In the genomic region with DNA sequence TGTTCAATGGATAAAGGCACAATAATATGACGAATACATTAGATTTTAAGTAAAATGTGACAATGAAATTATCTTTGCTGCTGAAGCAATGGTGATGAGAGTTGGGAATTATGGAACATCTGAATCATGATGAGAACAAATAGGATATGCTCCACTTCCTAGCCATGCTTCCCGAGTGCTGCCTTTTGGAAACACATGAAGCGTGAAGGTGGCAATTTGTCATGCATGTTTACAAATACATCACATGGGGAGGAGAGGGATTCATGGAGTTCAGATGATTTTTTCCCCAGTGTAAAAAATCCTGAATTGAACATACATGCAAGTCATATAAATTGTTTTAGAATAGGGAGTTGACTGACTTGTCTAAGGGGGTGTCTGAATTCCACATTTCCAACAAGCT, we compare ENCODE assay signal across 32 mouse cellular contexts. TPM values are rescaled to one million over a fixed set of nuclear protein-coding genes. Genes with fewer than 3 reads are reported as not detected.
DNase-seq lines count a peak whose midpoint lies in the region; ATAC-seq and TF ChIP-seq lines count a peak whose summit lies in the region.
"Had no signal": no experiment of that assay in that cellular context is flagged by ENCODE, and none has a peak within 500 bp of the region (broad histone marks: within the 10 kb centered on the region; RNA-seq: fewer than 3 reads in every experiment).

No protein-coding gene starts in this region.

- no peak overlapping the region for H3K4me3 ChIP-seq in embryonic facial prominence, embryonic 14.5 days (ENCODE audit: low read depth, low read length)
- H3K4me3 ChIP-seq in embryonic facial prominence, embryonic 10.5 days: no peak overlapping the region
- no peak overlapping the region for H3K4me3 ChIP-seq in midbrain, embryonic 14.5 days (replicated peaks; ENCODE audit: low read depth, low read length)
- H3K4me3 ChIP-seq in midbrain, embryonic 13.5 days (replicated peaks): no peak overlapping the region
- no peak overlapping the region for H3K4me3 ChIP-seq in hindbrain, embryonic 16.5 days (ENCODE audit: low read length)
- H3K4me3 ChIP-seq: embryonic facial prominence, embryonic 12.5 days; heart, embryonic 13.5 days; liver, embryonic 13.5 days; megakaryocyte, embryonic 14.5 days had no signal

- peak; percentile 45 for DNase-seq in embryonic facial prominence, embryonic 14.5 days (ENCODE audit: low spot score)
- no peak for DNase-seq in embryonic facial prominence, embryonic 10.5 days (ENCODE audit: low spot score)
- DNase-seq in midbrain, embryonic 14.5 days: peak; percentile 35
- peak; percentile 42 for DNase-seq in brain, embryonic 14.5 days (ENCODE audit: low read depth)
- DNase-seq in urinary bladder, postnatal 4 days (ENCODE audit: low spot score in 2 of 2): no peak
- no peak for DNase-seq in frontal cortex, adult 2 months (ENCODE audit: extremely low spot score in 1 of 2, low spot score in 1 of 2)
- DNase-seq: adrenal gland, postnatal 14 days; cerebellum, adult 11-12 months; cerebellum, adult 9-11 months; forebrain, postnatal 0 days; gastrocnemius, postnatal 10 days; heart, postnatal 10 days; kidney, adult 18-20 months; kidney, postnatal 4 days; layer of hippocampus, postnatal 36 days; left cerebral cortex, postnatal 4 days; liver, embryonic 13.5 days; lung, adult 18-20 months; lung, postnatal 4 days; right cerebral cortex, postnatal 4 days had no signal

- WGBS in embryonic facial prominence, embryonic 14.5 days: 51% methylated on average over 3 of the region's 3 CpGs
- WGBS in embryonic facial prominence, embryonic 10.5 days: 69% methylated on average over 3 of the region's 3 CpGs
- 31% methylated on average over 3 of the region's 3 CpGs for WGBS in midbrain, embryonic 14.5 days
- WGBS in midbrain, embryonic 13.5 days: 52% methylated on average over 3 of the region's 3 CpGs
- 34% methylated on average over 3 of the region's 3 CpGs for WGBS in hindbrain, embryonic 16.5 days

- no peaks in the 10 kb centered on the region for H3K27me3 ChIP-seq in embryonic facial prominence, embryonic 14.5 days (replicated peaks; ENCODE audit: control insufficient read depth, insufficient read depth, low read length)
- H3K27me3 ChIP-seq in embryonic facial prominence, embryonic 10.5 days (replicated peaks; ENCODE audit: low read depth, poor library complexity, severe bottlenecking): no peaks in the 10 kb centered on the region
- H3K27me3 ChIP-seq in midbrain, embryonic 14.5 days (ENCODE audit: control insufficient read depth, insufficient read depth, low read length): no peaks in the 10 kb centered on the region
- H3K27me3 ChIP-seq in midbrain, embryonic 13.5 days: no peaks in the 10 kb centered on the region
- H3K27me3 ChIP-seq in hindbrain, embryonic 16.5 days (replicated peaks; ENCODE audit: control insufficient read depth, insufficient read depth, low read length): no peaks in the 10 kb centered on the region
- H3K27me3 ChIP-seq: embryonic facial prominence, embryonic 12.5 days; heart, embryonic 13.5 days; liver, embryonic 13.5 days; megakaryocyte, embryonic 14.5 days had no signal

- no peaks in the 10 kb centered on the region for H3K4me1 ChIP-seq in embryonic facial prominence, embryonic 14.5 days (ENCODE audit: control insufficient read depth, insufficient read depth, low read length)
- no peaks in the 10 kb centered on the region for H3K4me1 ChIP-seq in embryonic facial prominence, embryonic 10.5 days
- H3K4me1 ChIP-seq in midbrain, embryonic 14.5 days (ENCODE audit: control insufficient read depth, insufficient read depth, low read length): no peaks in the 10 kb centered on the region
- H3K4me1 ChIP-seq in midbrain, embryonic 13.5 days (replicated peaks): no peaks in the 10 kb centered on the region
- no peaks in the 10 kb centered on the region for H3K4me1 ChIP-seq in hindbrain, embryonic 16.5 days (ENCODE audit: control insufficient read depth, insufficient read depth, low read depth, low read length)
- H3K4me1 ChIP-seq: embryonic facial prominence, embryonic 12.5 days; heart, embryonic 13.5 days; liver, embryonic 13.5 days; megakaryocyte, embryonic 14.5 days had no signal

- no peak overlapping the region for H3K27ac ChIP-seq in embryonic facial prominence, embryonic 14.5 days (replicated peaks; ENCODE audit: low read depth, low read length)
- no peak overlapping the region for H3K27ac ChIP-seq in embryonic facial prominence, embryonic 10.5 days (replicated peaks)
- no peak overlapping the region for H3K27ac ChIP-seq in midbrain, embryonic 14.5 days (replicated peaks; ENCODE audit: low read depth, low read length)
- H3K27ac ChIP-seq in midbrain, embryonic 13.5 days: no peak overlapping the region
- no peak overlapping the region for H3K27ac ChIP-seq in hindbrain, embryonic 16.5 days (ENCODE audit: low read depth, low read length)
- H3K27ac ChIP-seq: embryonic facial prominence, embryonic 12.5 days; heart, embryonic 13.5 days; kidney, postnatal 0 days; liver, embryonic 13.5 days had no signal

- H3K36me3 ChIP-seq in embryonic facial prominence, embryonic 14.5 days (ENCODE audit: control insufficient read depth, insufficient read depth, low read length): no peaks in the 10 kb centered on the region
- H3K36me3 ChIP-seq in embryonic facial prominence, embryonic 10.5 days (replicated peaks): no peaks in the 10 kb centered on the region
- H3K36me3 ChIP-seq in midbrain, embryonic 14.5 days (ENCODE audit: control insufficient read depth, insufficient read depth, low read length): no peaks in the 10 kb centered on the region
- H3K36me3 ChIP-seq in midbrain, embryonic 13.5 days: no peaks in the 10 kb centered on the region
- H3K36me3 ChIP-seq in hindbrain, embryonic 16.5 days (ENCODE audit: control insufficient read depth, insufficient read depth, low read length): no peaks in the 10 kb centered on the region
- H3K36me3 ChIP-seq: embryonic facial prominence, embryonic 12.5 days; heart, embryonic 13.5 days; liver, embryonic 13.5 days had no signal

- no peak overlapping the region for H3K4me2 ChIP-seq in embryonic facial prominence, embryonic 14.5 days (ENCODE audit: low read depth, low read length)
- H3K4me2 ChIP-seq in midbrain, embryonic 14.5 days (ENCODE audit: low read length): no peak overlapping the region
- H3K4me2 ChIP-seq in midbrain, embryonic 13.5 days (replicated peaks): no peak overlapping the region
- H3K4me2 ChIP-seq in hindbrain, embryonic 16.5 days (ENCODE audit: low read length): no peak overlapping the region
- H3K4me2 ChIP-seq: embryonic facial prominence, embryonic 12.5 days; heart, embryonic 13.5 days; liver, embryonic 13.5 days had no signal

- no peak for ATAC-seq in embryonic facial prominence, embryonic 14.5 days (ENCODE audit: low read depth)
- no peak for ATAC-seq in midbrain, embryonic 14.5 days (ENCODE audit: low FRiP score, low TSS enrichment)
- no peak for ATAC-seq in midbrain, embryonic 13.5 days
- peak; percentile 69; the same call in 1 of the 2 replicates for ATAC-seq in hindbrain, embryonic 16.5 days
- ATAC-seq: forebrain, postnatal 0 days; lung, postnatal 0 days had no signal

- no peak overlapping the region for H3K9ac ChIP-seq in embryonic facial prominence, embryonic 14.5 days (ENCODE audit: low read depth, low read length)
- no peak overlapping the region for H3K9ac ChIP-seq in midbrain, embryonic 14.5 days (replicated peaks; ENCODE audit: low read length)
- H3K9ac ChIP-seq in midbrain, embryonic 13.5 days (replicated peaks): no peak overlapping the region
- no peak overlapping the region for H3K9ac ChIP-seq in hindbrain, embryonic 16.5 days (ENCODE audit: low read depth, low read length)
- H3K9ac ChIP-seq: embryonic facial prominence, embryonic 12.5 days; forebrain, postnatal 0 days; heart, embryonic 13.5 days; liver, embryonic 13.5 days had no signal

- TF ChIP-seq CTCF in brain, embryonic 14.5 days (IDR thresholded peaks at IDR 0.05; ENCODE audit: borderline replicate concordance, extremely low read depth, insufficient read depth, insufficient read length): no peak

- no peak for TF ChIP-seq POLR2A in brain, embryonic 14.5 days (IDR thresholded peaks at IDR 0.05; ENCODE audit: borderline replicate concordance, extremely low read depth, insufficient read depth, insufficient read length, poor library complexity, severe bottlenecking)

- no peaks in the 10 kb centered on the region for H3K9me3 ChIP-seq in embryonic facial prominence, embryonic 14.5 days (ENCODE audit: control insufficient read depth, low read length)
- no peaks in the 10 kb centered on the region for H3K9me3 ChIP-seq in embryonic facial prominence, embryonic 10.5 days
- H3K9me3 ChIP-seq in midbrain, embryonic 14.5 days (ENCODE audit: control insufficient read depth, low read length): no peaks in the 10 kb centered on the region
- H3K9me3 ChIP-seq in midbrain, embryonic 13.5 days: no peaks in the 10 kb centered on the region; the same call in 1 of the 2 replicates
- H3K9me3 ChIP-seq in hindbrain, embryonic 16.5 days (ENCODE audit: control insufficient read depth, low read length): no peaks in the 10 kb centered on the region
- H3K9me3 ChIP-seq: embryonic facial prominence, embryonic 12.5 days; heart, embryonic 13.5 days; liver, embryonic 13.5 days; megakaryocyte, embryonic 14.5 days had no signal

RNA-seq across cellular contexts. Expression of a gene that starts 54.6 kb away (rescaled TPM):
- 0.33 and 0.38 TPM in 2 replicates for polyA plus RNA-seq in embryonic facial prominence, embryonic 14.5 days (2014; fragmentation: Nextera tagmentation; extraction: Ambion mirVana)
- 0.05 TPM in 1 of 2 replicates, not detected in the other for polyA plus RNA-seq in embryonic facial prominence, embryonic 10.5 days (2016; fragmentation: Nextera tagmentation; extraction: Ambion mirVana)
- polyA plus RNA-seq in midbrain, embryonic 14.5 days (2014; fragmentation: Nextera tagmentation; extraction: Ambion mirVana): 0.24 and 0.38 TPM in 2 replicates
- polyA plus RNA-seq in midbrain, embryonic 13.5 days (2015; fragmentation: Nextera tagmentation; extraction: Ambion mirVana): 0.05 and 0.08 TPM in 2 replicates
- polyA plus RNA-seq in brain, embryonic 14.5 days (2012; rRNA removed): 0.10 and 0.11 TPM in 2 replicates
- 0.57 and 0.71 TPM in 2 replicates for polyA plus RNA-seq in hindbrain, embryonic 16.5 days (2015; fragmentation: Nextera tagmentation; extraction: Ambion mirVana)
- polyA plus RNA-seq in frontal cortex, adult 2 months (2012; rRNA removed): 3.2 and 3.9 TPM in 2 replicates
- polyA plus RNA-seq: gonadal fat pad, adult 2 months; intestine, embryonic 14.5 days; liver, embryonic 13.5 days; lung, postnatal 0 days; spleen, adult 2 months; stomach, embryonic 14.5 days; thymus, postnatal 0 days had no signal

Comparison
In these comparisons a context has a peak if more than half of its experiments do, and no peak if none do; other contexts are left out.
1. DNase-seq: peak in embryonic facial prominence, embryonic 14.5 days (single experiment), midbrain, embryonic 14.5 days (single experiment) and brain, embryonic 14.5 days (single experiment); none in embryonic facial prominence, embryonic 10.5 days (single experiment), urinary bladder, postnatal 4 days (0 of 2) and frontal cortex, adult 2 months (0 of 2).